Mouse (Mus musculus) heart, embryonic 16.5 days (tissue): ENCODE results near the gene Iffo1. TPM values are rescaled to one million over a fixed set of nuclear protein-coding genes. Genes with fewer than 3 reads are reported as not detected.

Experiments
- ATAC-seq: fragments of 200-750 bp; cut with Nextera tagmentation; replicated peaks from 2 replicates; pipeline ENCODE4 v1.8.0; 2017; ENCODE audit warnings: moderate number of reproducible peaks; ENCODE audit not compliant: insufficient read depth, low FRiP score; ENCODE audit errors: extremely low read depth
- H3K27ac ChIP-seq: fragments of 300-500 bp; sonication (generic); 2 replicates; pipeline ENCODE4 v1.5.1; 2014; ENCODE audit warnings: mild to moderate bottlenecking, low read length, control low read depth, moderate library complexity
- H3K27me3 ChIP-seq: fragments of 300-500 bp; sonication (generic); 2 replicates; pipeline ENCODE4 v1.6.1; 2014; ENCODE audit warnings: low read length, mixed read lengths; ENCODE audit not compliant: control insufficient read depth, insufficient read depth
- H3K36me3 ChIP-seq: fragments of 300-500 bp; sonication (generic); 2 replicates; pipeline ENCODE4 v1.6.1; 2014; ENCODE audit not compliant: control insufficient read depth, insufficient read depth
- H3K4me1 ChIP-seq: fragments of 300-500 bp; sonication (generic); 2 replicates; pipeline ENCODE4 v1.6.1; 2014; ENCODE audit warnings: low read length, mixed read lengths; ENCODE audit not compliant: control insufficient read depth, insufficient read depth
- H3K4me2 ChIP-seq: fragments of 300-500 bp; sonication (generic); 2 replicates; pipeline ENCODE4 v1.6.1; 2014; ENCODE audit warnings: low read depth, mild to moderate bottlenecking, control low read depth, low read length
- H3K4me3 ChIP-seq: fragments of 300-500 bp; sonication (generic); 2 replicates; pipeline ENCODE4 v1.5.1; 2014; ENCODE audit warnings: mild to moderate bottlenecking, control low read depth, low read length
- H3K9ac ChIP-seq: fragments of 300-500 bp; sonication (generic); 2 replicates; pipeline ENCODE4 v1.6.1; 2014; ENCODE audit warnings: low read length, control low read depth
- H3K9me3 ChIP-seq: fragments of 300-500 bp; sonication (generic); replicated peaks from 2 replicates; pipeline ENCODE4 v1.6.1; 2016; ENCODE audit warnings: low read length; ENCODE audit not compliant: control insufficient read depth
- WGBS: fragments of 180-500 bp; shearing (Covaris S2); extraction: QIAGEN DNeasy Blood & Tissue Kit; methylation state at CpG from one replicate; pipeline ENCODE4 v1.1.7; 2014; 5-methylcytosine and 5-hydroxymethylcytosine counted together
- polyA plus RNA-seq: library from polyadenylated mRNA; unstranded; fragments of >200 nt; fragmentation: Nextera tagmentation; extraction: Ambion mirVana; gene quantifications from 2 replicates; pipeline ENCODE4 v1.2.1, GENCODE M21; 2015

Gene Iffo1
- polyA plus RNA-seq, 1 experiment from 2014 or later = 11.7 TPM

- Histone ChIP-seq H3K36me3 (peaks cover 22% of the 10 kb centered on the region), H3K9ac (peak overlapping the region; percentile 84), H3K27ac (peak overlapping the region; percentile 95), H3K9me3 (no peaks in the 10 kb centered on the region), H3K4me3 (peak overlapping the region; percentile 70), H3K4me2 (peak overlapping the region; percentile 79), H3K27me3 (no peaks in the 10 kb centered on the region), H3K4me1 (peaks cover 47% of the 10 kb centered on the region)
- WGBS = 46% methylated on average over 7 of the region's 7 CpGs
- no peak for ATAC-seq
Measured at GRCm38 (mm10) chr6:125146148-125146547, 1.1 kb downstream of the Iffo1 start.

GRCm38 (mm10) chr6:125146797-125147196, 1.8 kb downstream of the Iffo1 start:
- peak overlapping the region; percentile 84 for H3K9ac ChIP-seq
- ATAC-seq = no peak
- H3K27me3 ChIP-seq = no peaks in the 10 kb centered on the region
- peak overlapping the region; percentile 70 for H3K4me3 ChIP-seq
- H3K36me3 ChIP-seq = peaks cover 16% of the 10 kb centered on the region
- no peaks in the 10 kb centered on the region for H3K9me3 ChIP-seq
- H3K4me1 ChIP-seq = peaks cover 47% of the 10 kb centered on the region
- H3K4me2 ChIP-seq = peak overlapping the region; percentile 79
- H3K27ac ChIP-seq = peak overlapping the region; percentile 95
- 49% methylated on average over 4 of the region's 4 CpGs for WGBS

GRCm38 (mm10) chr6:125147329-125147728, 2.3 kb downstream of the Iffo1 start:
- peak overlapping the region; percentile 84 for H3K9ac ChIP-seq
- peaks cover 11% of the 10 kb centered on the region; the same call in 1 of the 2 replicates for H3K36me3 ChIP-seq
- peak overlapping the region; percentile 79 for H3K4me2 ChIP-seq
- no peaks in the 10 kb centered on the region for H3K27me3 ChIP-seq
- WGBS = 41% methylated on average over 10 of the region's 10 CpGs
- no peak for ATAC-seq
- no peak overlapping the region; the same call in 1 of the 2 replicates for H3K4me3 ChIP-seq
- H3K4me1 ChIP-seq = peaks cover 47% of the 10 kb centered on the region
- peak overlapping the region; percentile 95 for H3K27ac ChIP-seq
- H3K9me3 ChIP-seq = no peaks in the 10 kb centered on the region

GRCm38 (mm10) chr6:125148251-125148925, 3.3 kb downstream of the Iffo1 start:
- WGBS = 25% methylated on average over 18 of the region's 18 CpGs
- Histone ChIP-seq H3K4me3 (peak overlapping the region; percentile 26), H3K27me3 (no peaks in the 10 kb centered on the region), H3K4me1 (peaks cover 47% of the 10 kb centered on the region), H3K27ac (peak overlapping the region; percentile 95), H3K9me3 (no peaks in the 10 kb centered on the region), H3K9ac (peak overlapping the region; percentile 74), H3K36me3 (peaks cover 10% of the 10 kb centered on the region), H3K4me2 (peak overlapping the region; percentile 79)
- peak; percentile 81 for ATAC-seq

GRCm38 (mm10) chr6:125148926-125149568, 4.0 kb downstream of the Iffo1 start:
- ATAC-seq = no peak; the same call in 1 of the 2 replicates
- Histone ChIP-seq H3K27ac (peak overlapping the region; percentile 95), H3K36me3 (peaks cover 11% of the 10 kb centered on the region), H3K4me1 (peaks cover 47% of the 10 kb centered on the region), H3K9ac (peak overlapping the region; percentile 74), H3K4me2 (peak overlapping the region; percentile 79), H3K4me3 (peak overlapping the region; percentile 26), H3K9me3 (no peaks in the 10 kb centered on the region), H3K27me3 (no peaks in the 10 kb centered on the region)
- 39% methylated on average over 16 of the region's 16 CpGs for WGBS

- H3K4me3 ChIP-seq = peak overlapping the region; percentile 15; the same call in 1 of the 2 replicates
- peaks cover 7% of the 10 kb centered on the region for H3K36me3 ChIP-seq
- peak overlapping the region; percentile 74 for H3K9ac ChIP-seq
- 63% methylated on average over 7 of the region's 7 CpGs for WGBS
- no peak for ATAC-seq
- H3K9me3 ChIP-seq = no peaks in the 10 kb centered on the region
- H3K4me1 ChIP-seq = peaks cover 46% of the 10 kb centered on the region
- peak overlapping the region; percentile 95 for H3K27ac ChIP-seq
- no peaks in the 10 kb centered on the region for H3K27me3 ChIP-seq
- peak overlapping the region; percentile 79 for H3K4me2 ChIP-seq
Measured at GRCm38 (mm10) chr6:125149569-125149950, 4.5 kb downstream of the Iffo1 start.

GRCm38 (mm10) chr6:125152212-125153017, 7.4 kb downstream of the Iffo1 start:
- no peak overlapping the region for H3K27ac ChIP-seq
- no peaks in the 10 kb centered on the region for H3K9me3 ChIP-seq
- no peaks in the 10 kb centered on the region for H3K27me3 ChIP-seq
- peaks cover 25% of the 10 kb centered on the region for H3K4me1 ChIP-seq
- no peak overlapping the region for H3K4me3 ChIP-seq
- 71% methylated on average over 22 of the region's 22 CpGs for WGBS
- peaks cover 9% of the 10 kb centered on the region for H3K36me3 ChIP-seq
- no peak overlapping the region for H3K9ac ChIP-seq
- no peak overlapping the region for H3K4me2 ChIP-seq
- no peak for ATAC-seq

DNA sequence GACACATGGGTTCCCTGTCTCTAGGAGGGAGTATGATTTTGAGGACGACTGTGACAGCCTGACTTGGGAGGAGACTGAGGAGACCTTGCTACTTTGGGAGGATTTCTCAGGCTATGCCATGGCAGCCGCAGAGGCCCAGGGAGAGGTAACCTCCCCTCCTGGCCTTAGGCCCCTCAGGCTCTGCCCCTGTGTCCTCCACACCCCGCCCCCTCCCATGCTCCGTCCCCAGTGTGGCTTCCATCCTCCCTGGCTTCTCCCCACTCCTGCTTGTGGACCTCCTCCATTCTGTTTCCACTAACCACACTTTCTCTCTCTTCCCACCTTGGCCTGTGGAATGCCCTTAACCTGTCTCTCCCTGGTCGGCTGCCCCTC, 8.0 kb downstream of the Iffo1 start:
- peaks cover 12% of the 10 kb centered on the region for H3K36me3 ChIP-seq

More for the DNA sequence above, 8.0 kb downstream of the Iffo1 start:
- ATAC-seq = no peak
- no peak overlapping the region for H3K9ac ChIP-seq
- H3K27me3 ChIP-seq = no peaks in the 10 kb centered on the region
- no peak overlapping the region for H3K27ac ChIP-seq
- 87% methylated on average over 5 of the region's 5 CpGs for WGBS
- H3K4me2 ChIP-seq = no peak overlapping the region
- H3K4me1 ChIP-seq = peaks cover 19% of the 10 kb centered on the region
- H3K4me3 ChIP-seq = no peak overlapping the region
- H3K9me3 ChIP-seq = no peaks in the 10 kb centered on the region
